Comparison of ENCODE assay signal across 13 mouse cellular contexts in genomic region chr5:123696961-123697360, GRCm38 (mm10).
"Had no signal": no experiment of that assay in that cellular context is flagged by ENCODE, and none has a peak within 500 bp of the region (broad histone marks: within the 10 kb centered on the region; RNA-seq: fewer than 3 reads in every experiment).

No protein-coding gene starts in this region.

- H3K4me1 ChIP-seq: limb, embryonic 10.5 days; liver, embryonic 15.5 days had no signal

- H3K9ac ChIP-seq: liver, embryonic 15.5 days; lung, embryonic 15.5 days; neural tube, embryonic 15.5 days had no signal

- H3K4me2 ChIP-seq: liver, embryonic 11.5 days; liver, embryonic 15.5 days; lung, embryonic 15.5 days; neural tube, embryonic 15.5 days had no signal

- H3K9me3 ChIP-seq: limb, embryonic 10.5 days; liver, embryonic 15.5 days; lung, embryonic 15.5 days; neural tube, embryonic 15.5 days had no signal

- ATAC-seq: hindbrain, postnatal 0 days had no signal

- H3K4me3 ChIP-seq: left cerebral cortex, adult 2 months; limb, embryonic 10.5 days; liver, embryonic 15.5 days; lung, embryonic 15.5 days; myocyte; neural tube, embryonic 15.5 days had no signal

- DNase-seq: kidney, adult 18-20 months; kidney, postnatal 14 days; midbrain, embryonic 14.5 days; thymus, adult 18-20 months; thymus, postnatal 14 days had no signal

- H3K27me3 ChIP-seq: liver, embryonic 15.5 days; lung, embryonic 15.5 days; neural tube, embryonic 15.5 days had no signal

- H3K27ac ChIP-seq: hindbrain, postnatal 0 days; left cerebral cortex, adult 2 months; limb, embryonic 10.5 days; liver, embryonic 15.5 days; lung, embryonic 15.5 days; neural tube, embryonic 15.5 days had no signal
